8 mouse cellular contexts compared by ENCODE assay signal in the genomic region with DNA sequence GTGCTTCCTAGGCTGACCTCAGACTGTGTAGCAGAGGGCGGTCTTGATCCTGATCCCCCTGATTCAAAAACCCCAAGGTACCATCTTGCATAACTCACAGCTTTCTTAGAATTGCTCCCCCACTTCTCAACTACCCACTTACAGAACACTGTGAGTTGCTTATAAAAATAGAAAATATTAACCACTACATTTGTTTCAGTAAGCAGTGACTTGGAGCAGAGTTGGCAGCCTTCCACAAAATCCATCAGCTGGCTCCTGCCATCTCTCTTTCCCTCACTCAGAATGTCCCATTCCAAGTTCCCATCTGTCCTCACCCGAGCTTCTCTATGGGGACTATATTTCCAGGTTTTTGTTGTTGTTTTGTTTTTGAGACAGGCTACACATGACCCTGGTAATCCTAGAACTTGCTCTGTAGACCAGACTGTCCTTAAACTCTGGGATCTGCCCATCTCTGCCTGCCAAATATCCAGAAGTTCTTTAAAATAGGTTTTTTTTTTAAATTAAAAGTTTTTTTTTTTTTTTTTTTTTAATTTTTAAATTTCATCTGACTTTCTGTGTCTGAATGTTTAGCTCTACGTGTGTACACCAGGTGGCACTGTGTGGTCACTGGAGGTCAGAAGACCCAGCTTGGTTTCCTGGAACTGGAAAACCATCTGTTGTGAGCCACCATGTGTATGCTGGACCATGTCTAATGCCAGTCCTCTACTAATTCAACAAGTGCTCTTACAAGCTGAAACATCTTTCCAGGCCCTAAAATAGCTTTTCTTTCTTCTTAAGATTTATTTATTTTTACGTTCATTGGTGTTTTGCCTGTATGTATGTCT. TPM values are rescaled to one million over a fixed set of nuclear protein-coding genes. Genes with fewer than 3 reads are reported as not detected.
DNase-seq lines count a peak whose midpoint lies in the region; ATAC-seq and TF ChIP-seq lines count a peak whose summit lies in the region.

No protein-coding gene starts in this region.

- H3K4me3 ChIP-seq in forebrain, postnatal 0 days (ENCODE audit: low read depth, low read length): no peak overlapping the region
- no peak overlapping the region for H3K4me3 ChIP-seq in forebrain, embryonic 10.5 days
- no peak overlapping the region for H3K4me3 ChIP-seq in liver, embryonic 11.5 days (ENCODE audit: low read depth, low read length)
- H3K4me3 ChIP-seq in hindbrain, postnatal 0 days (ENCODE audit: low read length): no peak overlapping the region

- 59% methylated on average over 4 of the region's 4 CpGs for WGBS in forebrain, postnatal 0 days
- 72% methylated on average over 4 of the region's 4 CpGs for WGBS in forebrain, embryonic 10.5 days
- WGBS in liver, embryonic 11.5 days: 66% methylated on average over 4 of the region's 4 CpGs
- WGBS in hindbrain, postnatal 0 days: 62% methylated on average over 4 of the region's 4 CpGs

- TF ChIP-seq CTCF in forebrain, postnatal 0 days (IDR thresholded peaks at IDR 0.05; ENCODE audit: low read depth): peak; percentile 39
- peak; percentile 32; the same call in 1 of the 2 replicates for TF ChIP-seq CTCF in hindbrain, postnatal 0 days (IDR thresholded peaks at IDR 0.05; ENCODE audit: low read depth)

- H3K36me3 ChIP-seq in forebrain, postnatal 0 days (ENCODE audit: insufficient read depth): peaks cover 3% of the 10 kb centered on the region; the same call in 1 of the 2 replicates
- peaks cover 23% of the 10 kb centered on the region for H3K36me3 ChIP-seq in forebrain, embryonic 10.5 days (replicated peaks)
- H3K36me3 ChIP-seq in liver, embryonic 11.5 days (ENCODE audit: control insufficient read depth, insufficient read depth, low read length): peaks cover 7% of the 10 kb centered on the region; the same call in 1 of the 2 replicates
- H3K36me3 ChIP-seq in hindbrain, postnatal 0 days (ENCODE audit: insufficient read depth, low read length): no peaks in the 10 kb centered on the region

- no peak overlapping the region for H3K9ac ChIP-seq in forebrain, postnatal 0 days
- H3K9ac ChIP-seq in liver, embryonic 11.5 days (ENCODE audit: low read depth, low read length): no peak overlapping the region
- H3K9ac ChIP-seq in hindbrain, postnatal 0 days (replicated peaks; ENCODE audit: low read length): no peak overlapping the region

- peaks cover 6% of the 10 kb centered on the region for H3K4me1 ChIP-seq in forebrain, postnatal 0 days (ENCODE audit: insufficient read depth)
- H3K4me1 ChIP-seq in forebrain, embryonic 10.5 days: peaks cover 25% of the 10 kb centered on the region
- H3K4me1 ChIP-seq in liver, embryonic 11.5 days (replicated peaks; ENCODE audit: control insufficient read depth, insufficient read depth, low read length): peaks cover 11% of the 10 kb centered on the region
- H3K4me1 ChIP-seq in hindbrain, postnatal 0 days (ENCODE audit: insufficient read depth, low read length): peaks cover 4% of the 10 kb centered on the region

- no peaks in the 10 kb centered on the region for H3K9me3 ChIP-seq in forebrain, postnatal 0 days (ENCODE audit: low read length)
- H3K9me3 ChIP-seq in forebrain, embryonic 10.5 days: no peaks in the 10 kb centered on the region
- H3K9me3 ChIP-seq in liver, embryonic 11.5 days (ENCODE audit: control insufficient read depth, low read length): no peaks in the 10 kb centered on the region
- no peaks in the 10 kb centered on the region for H3K9me3 ChIP-seq in hindbrain, postnatal 0 days (ENCODE audit: low read length)

- DNase-seq in forebrain, postnatal 0 days: no peak
- DNase-seq in forebrain, embryonic 10.5 days (ENCODE audit: extremely low spot score, low spot score): no peak
- peak; percentile 48 for DNase-seq in liver
- no peak for DNase-seq in liver, embryonic 11.5 days (ENCODE audit: low spot score)
- peak; percentile 26 for DNase-seq in Muller cell, postnatal 12 days (ENCODE audit: inconsistent ontology term)
- DNase-seq in hindbrain, postnatal 0 days (ENCODE audit: low spot score): peak; percentile 50

- no peaks in the 10 kb centered on the region for H3K27me3 ChIP-seq in forebrain, postnatal 0 days (ENCODE audit: insufficient read depth, low read length)
- no peaks in the 10 kb centered on the region for H3K27me3 ChIP-seq in forebrain, embryonic 10.5 days (ENCODE audit: poor library complexity, severe bottlenecking)
- H3K27me3 ChIP-seq in liver, embryonic 11.5 days (replicated peaks; ENCODE audit: control insufficient read depth, insufficient read depth, low read length): no peaks in the 10 kb centered on the region
- no peaks in the 10 kb centered on the region for H3K27me3 ChIP-seq in hindbrain, postnatal 0 days (ENCODE audit: insufficient read depth, low read length)

- H3K27ac ChIP-seq in forebrain, postnatal 0 days (ENCODE audit: low read depth, low read length): no peak overlapping the region
- H3K27ac ChIP-seq in forebrain, embryonic 10.5 days: no peak overlapping the region
- H3K27ac ChIP-seq in liver, embryonic 11.5 days (ENCODE audit: low read depth, low read length): no peak overlapping the region
- H3K27ac ChIP-seq in hindbrain, postnatal 0 days: no peak overlapping the region

- no peak for ATAC-seq in forebrain, postnatal 0 days
- ATAC-seq in liver, embryonic 11.5 days (replicated peaks; ENCODE audit: low FRiP score): no peak
- no peak for ATAC-seq in hindbrain, postnatal 0 days
- peak; percentile 69 for ATAC-seq in megakaryocyte progenitor cell, adult 5-6 weeks (replicated peaks; ENCODE audit: poor library complexity)
- no peak for ATAC-seq in activated CD4-positive, CD25-positive, alpha-beta regulatory T cell, adult 4 months

- H3K4me2 ChIP-seq in forebrain, postnatal 0 days (ENCODE audit: low read depth): no peak overlapping the region
- no peak overlapping the region for H3K4me2 ChIP-seq in liver, embryonic 11.5 days
- no peak overlapping the region for H3K4me2 ChIP-seq in hindbrain, postnatal 0 days (ENCODE audit: low read depth, low read length)

RNA-seq across cellular contexts. Expression of gene Rpl24, which starts 1.7 kb away (rescaled TPM):
- total RNA-seq in forebrain, postnatal 0 days (2014; rRNA removed): 576 and 901 TPM in 2 replicates
- polyA plus RNA-seq in forebrain, postnatal 0 days (2015; fragmentation: Nextera tagmentation; extraction: Ambion mirVana): 584 and 740 TPM in 2 replicates
- polyA plus RNA-seq in forebrain, embryonic 10.5 days (2016; fragmentation: Nextera tagmentation; extraction: Ambion mirVana): 761 and 771 TPM in 2 replicates
- 847 and 912 TPM in 2 replicates for polyA plus RNA-seq in liver, embryonic 11.5 days (2014; fragmentation: Nextera tagmentation; extraction: Ambion mirVana)
- 160 and 172 TPM in 2 replicates for total RNA-seq in hindbrain, postnatal 0 days (2014; rRNA removed)
- 525 and 561 TPM in 2 replicates for polyA plus RNA-seq in hindbrain, postnatal 0 days (2015; fragmentation: Nextera tagmentation; extraction: Ambion mirVana)
- total RNA-seq in megakaryocyte progenitor cell, adult 5-6 weeks (2015): 1,404 and 1,464 TPM in 2 replicates
- 1,643 and 1,702 TPM in 2 replicates for total RNA-seq in megakaryocyte progenitor cell, adult 5-6 weeks (2017)
- 1,000 to 10,000 TPM; 1,908 to 2,087 TPM for polyA plus RNA-seq in activated CD4-positive, CD25-positive, alpha-beta regulatory T cell, adult 4 months (2017; shearing (Covaris generic))

RNA-seq across cellular contexts. Expression of gene Zbtb11, which starts 9.3 kb away (rescaled TPM):
- 22.3 and 23.7 TPM in 2 replicates for total RNA-seq in forebrain, postnatal 0 days (2014; rRNA removed)
- 9.9 and 15.6 TPM in 2 replicates for polyA plus RNA-seq in forebrain, postnatal 0 days (2015; fragmentation: Nextera tagmentation; extraction: Ambion mirVana)
- polyA plus RNA-seq in forebrain, embryonic 10.5 days (2016; fragmentation: Nextera tagmentation; extraction: Ambion mirVana): 16.5 and 18.2 TPM in 2 replicates
- 21.7 and 23.5 TPM in 2 replicates for polyA plus RNA-seq in liver, embryonic 11.5 days (2014; fragmentation: Nextera tagmentation; extraction: Ambion mirVana)
- total RNA-seq in hindbrain, postnatal 0 days (2014; rRNA removed): 17.5 and 18.7 TPM in 2 replicates
- polyA plus RNA-seq in hindbrain, postnatal 0 days (2015; fragmentation: Nextera tagmentation; extraction: Ambion mirVana): 16.4 and 17.7 TPM in 2 replicates
- 37.2 and 38.2 TPM in 2 replicates for total RNA-seq in megakaryocyte progenitor cell, adult 5-6 weeks (2015)
- total RNA-seq in megakaryocyte progenitor cell, adult 5-6 weeks (2017): 38.7 and 45.1 TPM in 2 replicates
- polyA plus RNA-seq in activated CD4-positive, CD25-positive, alpha-beta regulatory T cell, adult 4 months (2017; shearing (Covaris generic)): 10 to 100 TPM; 23.9 to 26.0 TPM

RNA-seq across cellular contexts. Expression of gene Cep97, which starts 29.7 kb away (rescaled TPM):
- 9.4 and 10.0 TPM in 2 replicates for total RNA-seq in forebrain, postnatal 0 days (2014; rRNA removed)
- 6.5 and 7.3 TPM in 2 replicates for polyA plus RNA-seq in forebrain, postnatal 0 days (2015; fragmentation: Nextera tagmentation; extraction: Ambion mirVana)
- 17.4 and 18.3 TPM in 2 replicates for polyA plus RNA-seq in forebrain, embryonic 10.5 days (2016; fragmentation: Nextera tagmentation; extraction: Ambion mirVana)
- 8.9 and 9.3 TPM in 2 replicates for polyA plus RNA-seq in liver, embryonic 11.5 days (2014; fragmentation: Nextera tagmentation; extraction: Ambion mirVana)
- 4.9 and 7.1 TPM in 2 replicates for total RNA-seq in hindbrain, postnatal 0 days (2014; rRNA removed)
- polyA plus RNA-seq in hindbrain, postnatal 0 days (2015; fragmentation: Nextera tagmentation; extraction: Ambion mirVana): 5.8 and 7.0 TPM in 2 replicates
- 9.3 and 16.0 TPM in 2 replicates for total RNA-seq in megakaryocyte progenitor cell, adult 5-6 weeks (2015)
- 13.4 and 33.3 TPM in 2 replicates for total RNA-seq in megakaryocyte progenitor cell, adult 5-6 weeks (2017)
- polyA plus RNA-seq in activated CD4-positive, CD25-positive, alpha-beta regulatory T cell, adult 4 months (2017; shearing (Covaris generic)): 10 to 100 TPM; 22.8 to 28.3 TPM

Comparison
In these comparisons a context has a peak if more than half of its experiments do, and no peak if none do; other contexts are left out.
1. DNase-seq: peak in liver (single experiment), Muller cell, postnatal 12 days (single experiment) and hindbrain, postnatal 0 days (single experiment); none in forebrain, postnatal 0 days (single experiment), forebrain, embryonic 10.5 days (single experiment) and liver, embryonic 11.5 days (single experiment).